Comparison of ENCODE assay signal across 16 mouse cellular contexts in the genomic region with DNA sequence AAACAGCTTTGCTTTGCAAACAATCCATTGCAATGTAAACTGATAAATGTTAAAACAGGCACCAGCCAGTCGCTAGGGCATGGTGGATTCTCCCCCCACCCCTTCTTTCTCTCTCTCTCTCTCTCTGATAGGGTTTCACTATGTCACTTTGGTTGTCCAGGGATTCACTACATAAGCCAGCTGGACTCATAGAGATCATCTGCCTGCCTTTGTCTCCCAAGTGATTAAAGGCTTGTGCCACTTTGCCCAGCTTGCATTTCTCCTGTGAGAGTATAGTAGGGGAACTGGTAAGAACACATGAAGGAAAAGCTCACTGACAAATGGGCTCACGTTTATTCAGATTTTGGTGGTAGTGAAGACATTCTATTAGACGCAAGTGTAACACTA. TPM values are rescaled to one million over a fixed set of nuclear protein-coding genes. Genes with fewer than 3 reads are reported as not detected.
"Had no signal": no experiment of that assay in that cellular context is flagged by ENCODE, and none has a peak within 500 bp of the region (broad histone marks: within the 10 kb centered on the region; RNA-seq: fewer than 3 reads in every experiment).

No protein-coding gene starts in this region.

- H3K4me2 ChIP-seq: hindbrain, embryonic 13.5 days; limb, embryonic 15.5 days; lung, embryonic 14.5 days; midbrain, embryonic 11.5 days; midbrain, embryonic 15.5 days; neural tube, embryonic 12.5 days had no signal

- H3K36me3 ChIP-seq: midbrain, embryonic 15.5 days; neural tube, embryonic 12.5 days had no signal

- H3K9me3 ChIP-seq: hindbrain, embryonic 13.5 days; limb, embryonic 15.5 days; megakaryocyte, embryonic 14.5 days; midbrain, embryonic 15.5 days; neural tube, embryonic 12.5 days had no signal

- H3K4me3 ChIP-seq: hindbrain, embryonic 13.5 days; limb, embryonic 15.5 days; megakaryocyte, embryonic 14.5 days; midbrain, embryonic 15.5 days; neural tube, embryonic 12.5 days had no signal

- ATAC-seq: hindbrain, postnatal 0 days; midbrain, embryonic 15.5 days had no signal

- DNase-seq: kidney, adult 18-20 months; layer of hippocampus, adult 9-11 months; layer of hippocampus, postnatal 36 days; lung, embryonic 14.5 days; lung, postnatal 10 days; right cerebral cortex, postnatal 25 days; thymus, adult 18-20 months; thymus, postnatal 25 days had no signal

- H3K9ac ChIP-seq: hindbrain, embryonic 13.5 days; limb, embryonic 15.5 days; lung, embryonic 14.5 days; midbrain, embryonic 15.5 days; neural tube, embryonic 12.5 days had no signal

- H3K27ac ChIP-seq: hindbrain, embryonic 13.5 days; hindbrain, postnatal 0 days; limb, embryonic 15.5 days; macrophage; midbrain, embryonic 15.5 days; neural tube, embryonic 12.5 days had no signal

- H3K27me3 ChIP-seq: hindbrain, embryonic 13.5 days; limb, embryonic 15.5 days; megakaryocyte, embryonic 14.5 days; midbrain, embryonic 15.5 days; neural tube, embryonic 12.5 days had no signal

RNA-seq across cellular contexts. Expression of a gene that starts 0.3 kb away (rescaled TPM):
- polyA plus RNA-seq: hindbrain, postnatal 0 days; macrophage had no signal
